Mouse (Mus musculus): ENCODE measurements around the gene Tceal8. TPM values are rescaled to one million over a fixed set of nuclear protein-coding genes. Genes with fewer than 3 reads are reported as not detected.
"Not testable (repeated sequence)": the region's sequence is repeated elsewhere in the genome, so short reads cannot be mapped to it uniquely, and the experiment has no call there.

Tceal8 gene
- 206 and 209 TPM in 2 replicates for polyA plus RNA-seq (2015; fragmentation: Nextera tagmentation; extraction: Ambion mirVana)

DNA sequence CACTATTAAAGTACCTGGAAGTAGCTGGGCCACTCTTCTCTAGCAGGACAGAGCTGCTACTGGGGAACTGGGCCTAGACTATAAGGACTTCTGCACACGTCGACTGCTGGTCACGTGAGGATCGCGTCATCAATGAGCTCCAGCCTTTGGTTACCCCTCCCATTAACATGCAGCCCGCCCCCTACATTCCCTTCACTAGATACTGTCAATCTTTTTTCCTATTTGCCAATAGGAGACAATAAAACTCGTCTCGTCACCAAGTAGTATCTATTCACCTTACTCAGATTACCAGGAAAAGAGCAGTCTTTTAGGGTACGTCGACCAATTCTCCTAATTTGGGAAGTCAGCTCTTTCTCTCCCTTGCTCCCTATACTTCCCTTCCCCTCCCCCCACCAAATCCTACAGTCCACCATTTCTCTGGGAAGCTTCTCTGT, at the start of gene Tceal8:
Tceal8 (minus strand) TSS at position 225 of the 434 bp plus-strand sequence.
- no peaks in the 10 kb centered on the region for H3K27me3 ChIP-seq (ENCODE audit: insufficient read depth, low read length)
- peak; percentile 95 for DNase-seq (ENCODE audit: low spot score)
- no peaks in the 10 kb centered on the region for H3K9me3 ChIP-seq (replicated peaks; ENCODE audit: low read length)
- peak; percentile 95 for ATAC-seq (replicated peaks; ENCODE audit: low FRiP score, low read depth)
- H3K4me1 ChIP-seq (replicated peaks; ENCODE audit: insufficient read depth, low read length) = no peaks in the 10 kb centered on the region; the same call in 1 of the 2 replicates
- no peaks in the 10 kb centered on the region for H3K36me3 ChIP-seq (ENCODE audit: insufficient read depth, low read length)
- TF ChIP-seq CTCF (IDR thresholded peaks at IDR 0.05; ENCODE audit: low read depth) = peak; percentile 42; the same call in 1 of the 2 replicates
- 22% methylated on average over 10 of the region's 10 CpGs for WGBS
- peak within 1 kb of the TSS; percentile 89 for H3K27ac ChIP-seq
- peak within 1 kb of the TSS; percentile 78 for H3K9ac ChIP-seq (ENCODE audit: low read depth, low read length)
- peak within 1 kb of the TSS; percentile 53 for H3K4me2 ChIP-seq (ENCODE audit: low read length)
- H3K4me3 ChIP-seq (replicated peaks; ENCODE audit: low read depth, low read length) = peak within 1 kb of the TSS; percentile 58

GRCm38 (mm10) chrX:136216303-136216702, 44.2 kb upstream of the Tceal8 start:
- H3K4me3 ChIP-seq (replicated peaks; ENCODE audit: low read depth, low read length) = no peak overlapping the region
- ATAC-seq (replicated peaks; ENCODE audit: low FRiP score, low read depth) = no peak

GRCm38 (mm10) chrX:136214729-136215677, 42.9 kb upstream of the Tceal8 start, which contains the start of the genes Tceal7 and Bex1:
Tceal7 (plus strand) TSS chrX:136214779.
Bex1 (minus strand) TSS chrX:136215513.
- WGBS = 44% methylated on average over 8 of the region's 67 CpGs
- H3K9me3 ChIP-seq (replicated peaks; ENCODE audit: low read length) = not testable (repeated sequence)

More at GRCm38 (mm10) chrX:136216303-136216702, 44.2 kb upstream of the Tceal8 start:
- no peaks in the 10 kb centered on the region for H3K9me3 ChIP-seq (replicated peaks; ENCODE audit: low read length)
- no peak for DNase-seq (ENCODE audit: low spot score)
- H3K4me1 ChIP-seq (replicated peaks; ENCODE audit: insufficient read depth, low read length) = no peaks in the 10 kb centered on the region
- H3K9ac ChIP-seq (ENCODE audit: low read depth, low read length) = no peak overlapping the region
- no peaks in the 10 kb centered on the region for H3K36me3 ChIP-seq (ENCODE audit: insufficient read depth, low read length)
- no peaks in the 10 kb centered on the region for H3K27me3 ChIP-seq (ENCODE audit: insufficient read depth, low read length)
- H3K27ac ChIP-seq = no peak overlapping the region
- H3K4me2 ChIP-seq (ENCODE audit: low read length) = no peak overlapping the region
- TF ChIP-seq CTCF (IDR thresholded peaks at IDR 0.05; ENCODE audit: low read depth) = no peak
- 50% methylated on average over 1 of the region's 1 CpGs for WGBS

DNA sequence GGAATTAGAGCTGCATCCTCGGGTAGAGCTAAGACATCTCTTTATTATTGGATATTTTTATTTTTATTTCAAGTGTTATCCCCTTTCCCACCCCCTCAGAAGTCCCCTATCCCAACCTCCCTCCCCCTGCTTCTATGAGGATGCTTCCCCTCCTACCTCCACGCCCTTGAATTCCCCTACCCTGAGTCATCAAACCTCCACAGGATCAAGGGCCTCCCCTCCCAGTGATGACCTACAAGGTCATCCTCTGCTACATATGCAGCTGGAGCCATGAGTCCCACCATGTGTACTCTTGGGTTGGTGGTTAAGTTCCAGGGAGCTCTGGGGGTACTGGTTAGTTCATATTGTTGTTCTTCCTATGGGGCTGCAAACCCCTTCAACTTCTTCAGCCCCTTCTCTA, 41.3 kb upstream of the Tceal8 start:
- Histone ChIP-seq H3K9ac (ENCODE audit: low read depth, low read length) (no peak overlapping the region), H3K36me3 (ENCODE audit: insufficient read depth, low read length) (no peaks in the 10 kb centered on the region), H3K4me3 (replicated peaks; ENCODE audit: low read depth, low read length) (no peak overlapping the region), H3K27ac (no peak overlapping the region), H3K4me1 (replicated peaks; ENCODE audit: insufficient read depth, low read length) (no peaks in the 10 kb centered on the region), H3K4me2 (ENCODE audit: low read length) (no peak overlapping the region), H3K9me3 (replicated peaks; ENCODE audit: low read length) (no peaks in the 10 kb centered on the region), H3K27me3 (ENCODE audit: insufficient read depth, low read length) (no peaks in the 10 kb centered on the region)
- DNase-seq (ENCODE audit: low spot score) (no peak), ATAC-seq (replicated peaks; ENCODE audit: low FRiP score, low read depth) (no peak)
- WGBS = 64% methylated on average over 2 of the region's 2 CpGs
- no peak for TF ChIP-seq CTCF (IDR thresholded peaks at IDR 0.05; ENCODE audit: low read depth)

More at GRCm38 (mm10) chrX:136214729-136215677, 42.9 kb upstream of the Tceal8 start, which contains the start of the genes Tceal7 and Bex1:
- not testable (repeated sequence) for H3K27me3 ChIP-seq (ENCODE audit: insufficient read depth, low read length); DNase-seq (ENCODE audit: low spot score); H3K4me3 ChIP-seq (replicated peaks; ENCODE audit: low read depth, low read length); H3K9ac ChIP-seq (ENCODE audit: low read depth, low read length); H3K36me3 ChIP-seq (ENCODE audit: insufficient read depth, low read length); H3K27ac ChIP-seq; H3K4me1 ChIP-seq (replicated peaks; ENCODE audit: insufficient read depth, low read length)
- H3K4me2 ChIP-seq (ENCODE audit: low read length) = peak within 1 kb of the TSS; percentile 34
- ATAC-seq (replicated peaks; ENCODE audit: low FRiP score, low read depth) = peak; percentile 87

DNA sequence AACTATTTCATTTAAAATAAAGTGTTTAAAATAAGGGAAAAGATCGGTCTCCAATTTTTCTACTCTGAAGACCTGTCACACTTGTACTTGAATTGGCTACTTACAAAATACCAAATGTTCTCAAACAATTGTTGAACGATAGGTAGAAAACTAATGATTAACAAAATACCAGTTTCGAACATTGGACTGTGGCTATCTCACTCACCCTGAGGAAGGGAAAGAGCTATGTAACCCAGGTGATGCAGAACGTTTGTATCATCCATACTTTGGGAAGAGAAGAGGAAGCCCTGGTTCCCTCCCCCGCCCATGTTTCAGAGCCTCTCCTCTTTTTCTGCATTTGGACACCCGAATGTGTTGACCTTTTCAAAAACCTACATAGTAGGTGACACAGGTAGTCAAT, 32.3 kb upstream of the Tceal8 start:
- WGBS = 73% methylated on average over 6 of the region's 6 CpGs

DNA sequence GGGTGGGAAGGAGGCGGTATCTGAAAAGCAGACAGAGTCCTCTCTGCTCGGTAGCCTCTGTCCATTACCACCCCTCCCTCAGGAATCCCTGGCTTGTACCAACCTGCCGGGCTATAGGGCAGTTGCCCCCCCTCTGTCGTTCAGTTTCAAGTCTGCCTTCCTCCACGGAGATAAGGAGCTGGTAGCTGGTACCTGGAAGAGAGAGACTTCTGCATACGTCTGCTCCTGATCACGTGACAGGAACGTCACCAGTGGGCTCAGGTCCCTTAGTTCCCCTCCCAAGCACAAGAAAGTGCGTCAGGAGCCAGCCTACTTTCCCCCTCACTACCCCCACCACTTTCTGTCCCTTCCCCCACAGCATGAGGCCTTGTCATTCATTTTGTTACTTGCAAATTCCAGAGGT, 31.5 kb upstream of the Tceal8 start, which contains the start of gene Tceal5:
Tceal5 (minus strand) TSS at position 213 of the 403 bp plus-strand sequence.
- no peak within 1 kb of the TSS for H3K27ac ChIP-seq
- ATAC-seq (replicated peaks; ENCODE audit: low FRiP score, low read depth) = peak; percentile 52
- H3K4me3 ChIP-seq (replicated peaks; ENCODE audit: low read depth, low read length) = peak within 1 kb of the TSS; percentile 23; the same call in 1 of the 2 replicates
- H3K9me3 ChIP-seq (replicated peaks; ENCODE audit: low read length) = no peaks in the 10 kb centered on the region
- H3K36me3 ChIP-seq (ENCODE audit: insufficient read depth, low read length) = no peaks in the 10 kb centered on the region
- H3K9ac ChIP-seq (ENCODE audit: low read depth, low read length) = no peak within 1 kb of the TSS
- 25% methylated on average over 9 of the region's 9 CpGs for WGBS
- H3K27me3 ChIP-seq (ENCODE audit: insufficient read depth, low read length) = no peaks in the 10 kb centered on the region
- DNase-seq (ENCODE audit: low spot score) = peak; percentile 5
- no peak for TF ChIP-seq CTCF (IDR thresholded peaks at IDR 0.05; ENCODE audit: low read depth)
- no peaks in the 10 kb centered on the region for H3K4me1 ChIP-seq (replicated peaks; ENCODE audit: insufficient read depth, low read length)
- H3K4me2 ChIP-seq (ENCODE audit: low read length) = peak within 1 kb of the TSS; percentile 56

More for the DNA sequence above, 32.3 kb upstream of the Tceal8 start:
- Histone ChIP-seq H3K9me3 (replicated peaks; ENCODE audit: low read length) (no peaks in the 10 kb centered on the region), H3K36me3 (ENCODE audit: insufficient read depth, low read length) (no peaks in the 10 kb centered on the region), H3K9ac (ENCODE audit: low read depth, low read length) (no peak overlapping the region), H3K4me2 (ENCODE audit: low read length) (no peak overlapping the region), H3K4me1 (replicated peaks; ENCODE audit: insufficient read depth, low read length) (no peaks in the 10 kb centered on the region), H3K4me3 (replicated peaks; ENCODE audit: low read depth, low read length) (no peak overlapping the region), H3K27ac (no peak overlapping the region), H3K27me3 (ENCODE audit: insufficient read depth, low read length) (no peaks in the 10 kb centered on the region)
- no peak for TF ChIP-seq CTCF (IDR thresholded peaks at IDR 0.05; ENCODE audit: low read depth)
- DNase-seq (ENCODE audit: low spot score) (no peak), ATAC-seq (replicated peaks; ENCODE audit: low FRiP score, low read depth) (no peak)
